Mouse (Mus musculus): ENCODE measurements at regions not wholly inside any gene's neighbourhood (a gene's known extent, or its start where the extent isn't known, plus 50 kb on each side); places are given as distances from the start of the nearest gene placed in this dataset.

GRCm38 (mm10) chr14:105950924-105951323, 54.3 kb upstream of the Spry2 start:
- H3K9ac ChIP-seq (replicated peaks), result no peak overlapping the region
- ATAC-seq (ENCODE audit: insufficient number of reproducible peaks, insufficient read depth, low FRiP score, low TSS enrichment, low read depth), result no peak
- no peaks in the 10 kb centered on the region for H3K9me3 ChIP-seq
- H3K27ac ChIP-seq, result no peak overlapping the region
- H3K27me3 ChIP-seq, result no peaks in the 10 kb centered on the region
- no peaks in the 10 kb centered on the region for H3K4me1 ChIP-seq (replicated peaks)
- WGBS, result 86% methylated on average over 3 of the region's 3 CpGs
- no peak overlapping the region for H3K4me3 ChIP-seq (replicated peaks)
- no peak overlapping the region for H3K4me2 ChIP-seq
- no peaks in the 10 kb centered on the region for H3K36me3 ChIP-seq

GRCm38 (mm10) chr14:105955082-105955481, 58.5 kb upstream of the Spry2 start:
- H3K36me3 ChIP-seq, result no peaks in the 10 kb centered on the region
- H3K9ac ChIP-seq (replicated peaks), result no peak overlapping the region
- H3K4me1 ChIP-seq (replicated peaks), result no peaks in the 10 kb centered on the region
- H3K4me2 ChIP-seq, result no peak overlapping the region
- H3K27me3 ChIP-seq, result no peaks in the 10 kb centered on the region
- H3K27ac ChIP-seq, result no peak overlapping the region
- no peaks in the 10 kb centered on the region for H3K9me3 ChIP-seq
- WGBS, result 88% methylated on average over 11 of the region's 11 CpGs
- no peak for ATAC-seq (ENCODE audit: insufficient number of reproducible peaks, insufficient read depth, low FRiP score, low TSS enrichment, low read depth)
- H3K4me3 ChIP-seq (replicated peaks), result no peak overlapping the region

GRCm38 (mm10) chr14:105956796-105957195, 60.2 kb upstream of the Spry2 start:
- ATAC-seq (ENCODE audit: insufficient number of reproducible peaks, insufficient read depth, low FRiP score, low TSS enrichment, low read depth), result no peak
- 87% methylated on average over 4 of the region's 4 CpGs for WGBS

GRCm38 (mm10) chr14:105958005-105958404, 61.4 kb upstream of the Spry2 start:
- Histone ChIP-seq H3K27me3 (no peaks in the 10 kb centered on the region), H3K36me3 (no peaks in the 10 kb centered on the region), H3K27ac (no peak overlapping the region), H3K4me3 (replicated peaks) (no peak overlapping the region), H3K4me2 (no peak overlapping the region), H3K9me3 (no peaks in the 10 kb centered on the region), H3K4me1 (replicated peaks) (no peaks in the 10 kb centered on the region), H3K9ac (replicated peaks) (no peak overlapping the region)
- 93% methylated on average over 7 of the region's 7 CpGs for WGBS
- ATAC-seq (ENCODE audit: insufficient number of reproducible peaks, insufficient read depth, low FRiP score, low TSS enrichment, low read depth), result no peak

More at GRCm38 (mm10) chr14:105956796-105957195, 60.2 kb upstream of the Spry2 start:
- Histone ChIP-seq H3K36me3 (no peaks in the 10 kb centered on the region), H3K27ac (no peak overlapping the region), H3K9me3 (no peaks in the 10 kb centered on the region), H3K4me2 (no peak overlapping the region), H3K27me3 (no peaks in the 10 kb centered on the region), H3K4me1 (replicated peaks) (no peaks in the 10 kb centered on the region), H3K9ac (replicated peaks) (no peak overlapping the region), H3K4me3 (replicated peaks) (no peak overlapping the region)

- no peak overlapping the region for H3K9ac ChIP-seq (replicated peaks)
- no peak overlapping the region for H3K4me2 ChIP-seq
- peaks cover 6% of the 10 kb centered on the region; the same call in 1 of the 2 replicates for H3K9me3 ChIP-seq
- 53% methylated on average over 15 of the region's 15 CpGs for WGBS
- H3K27ac ChIP-seq, result peak overlapping the region; percentile 81
- H3K4me3 ChIP-seq (replicated peaks), result no peak overlapping the region
- peaks cover 20% of the 10 kb centered on the region for H3K4me1 ChIP-seq (replicated peaks)
- H3K36me3 ChIP-seq, result no peaks in the 10 kb centered on the region
- ATAC-seq (ENCODE audit: insufficient number of reproducible peaks, insufficient read depth, low FRiP score, low TSS enrichment, low read depth), result peak; percentile 62
- no peaks in the 10 kb centered on the region for H3K27me3 ChIP-seq
Observed at GRCm38 (mm10) chr14:105979544-105980323, 83.1 kb upstream of the Spry2 start.

- H3K36me3 ChIP-seq, result no peaks in the 10 kb centered on the region
- H3K4me2 ChIP-seq, result no peak overlapping the region
- peaks cover 6% of the 10 kb centered on the region; the same call in 1 of the 2 replicates for H3K9me3 ChIP-seq
- ATAC-seq (ENCODE audit: insufficient number of reproducible peaks, insufficient read depth, low FRiP score, low TSS enrichment, low read depth), result peak; percentile 49; the same call in 1 of the 2 replicates
- WGBS, result 24% methylated on average over 5 of the region's 5 CpGs
- no peak overlapping the region for H3K9ac ChIP-seq (replicated peaks)
- H3K27ac ChIP-seq, result peak overlapping the region; percentile 36; the same call in 1 of the 2 replicates
- peaks cover 20% of the 10 kb centered on the region for H3K4me1 ChIP-seq (replicated peaks)
- H3K4me3 ChIP-seq (replicated peaks), result no peak overlapping the region
- no peaks in the 10 kb centered on the region for H3K27me3 ChIP-seq
Observed at GRCm38 (mm10) chr14:105980324-105980680, 83.7 kb upstream of the Spry2 start.

GRCm38 (mm10) chr14:105987341-105987882, 90.8 kb upstream of the Spry2 start:
- H3K27ac ChIP-seq, result no peak overlapping the region
- H3K27me3 ChIP-seq, result no peaks in the 10 kb centered on the region
- H3K9ac ChIP-seq (replicated peaks), result no peak overlapping the region
- WGBS, result 95% methylated on average over 4 of the region's 4 CpGs
- H3K9me3 ChIP-seq, result no peaks in the 10 kb centered on the region
- H3K4me3 ChIP-seq (replicated peaks), result no peak overlapping the region
- no peak for ATAC-seq (ENCODE audit: insufficient number of reproducible peaks, insufficient read depth, low FRiP score, low TSS enrichment, low read depth)
- H3K4me1 ChIP-seq (replicated peaks), result no peaks in the 10 kb centered on the region
- no peak overlapping the region for H3K4me2 ChIP-seq
- H3K36me3 ChIP-seq, result no peaks in the 10 kb centered on the region

GRCm38 (mm10) chr14:105988738-105989137, 92.1 kb upstream of the Spry2 start:
- Histone ChIP-seq H3K9me3 (no peaks in the 10 kb centered on the region), H3K27me3 (no peaks in the 10 kb centered on the region), H3K9ac (replicated peaks) (no peak overlapping the region), H3K4me2 (no peak overlapping the region), H3K4me1 (replicated peaks) (no peaks in the 10 kb centered on the region), H3K36me3 (no peaks in the 10 kb centered on the region), H3K4me3 (replicated peaks) (no peak overlapping the region), H3K27ac (no peak overlapping the region)
- ATAC-seq (ENCODE audit: insufficient number of reproducible peaks, insufficient read depth, low FRiP score, low TSS enrichment, low read depth), result no peak

GRCm38 (mm10) chr14:105993124-105993523, 96.5 kb upstream of the Spry2 start:
- Histone ChIP-seq H3K27ac (peak overlapping the region; percentile 17; the same call in 1 of the 2 replicates), H3K4me3 (replicated peaks) (no peak overlapping the region)
- peak; percentile 47; the same call in 1 of the 2 replicates for ATAC-seq (ENCODE audit: insufficient number of reproducible peaks, insufficient read depth, low FRiP score, low TSS enrichment, low read depth)

GRCm38 (mm10) chr14:105999801-106000200, 103.2 kb upstream of the Spry2 start:
- no peak for ATAC-seq (ENCODE audit: insufficient number of reproducible peaks, insufficient read depth, low FRiP score, low TSS enrichment, low read depth)
- WGBS, result 80% methylated on average over 6 of the region's 6 CpGs
- no peak overlapping the region for H3K9ac ChIP-seq (replicated peaks)
- 0 out of 2 replicates have a peak, but pooled peaks cover 2% of the 10 kb centered on the region for H3K9me3 ChIP-seq
- no peaks in the 10 kb centered on the region for H3K27me3 ChIP-seq
- no peak overlapping the region for H3K27ac ChIP-seq
- H3K4me1 ChIP-seq (replicated peaks), result no peaks in the 10 kb centered on the region
- H3K36me3 ChIP-seq, result no peaks in the 10 kb centered on the region
- H3K4me3 ChIP-seq (replicated peaks), result no peak overlapping the region
- no peak overlapping the region for H3K4me2 ChIP-seq

More at GRCm38 (mm10) chr14:105993124-105993523, 96.5 kb upstream of the Spry2 start:
- Histone ChIP-seq H3K9ac (replicated peaks) (no peak overlapping the region), H3K36me3 (no peaks in the 10 kb centered on the region), H3K4me1 (replicated peaks) (no peaks in the 10 kb centered on the region), H3K27me3 (no peaks in the 10 kb centered on the region), H3K9me3 (no peaks in the 10 kb centered on the region), H3K4me2 (no peak overlapping the region)
- WGBS, result 57% methylated on average over 3 of the region's 3 CpGs

- Histone ChIP-seq H3K4me1 (replicated peaks) (no peaks in the 10 kb centered on the region), H3K9ac (replicated peaks) (no peak overlapping the region), H3K4me3 (replicated peaks) (no peak overlapping the region), H3K4me2 (no peak overlapping the region), H3K9me3 (no peaks in the 10 kb centered on the region), H3K27me3 (no peaks in the 10 kb centered on the region), H3K27ac (no peak overlapping the region), H3K36me3 (no peaks in the 10 kb centered on the region)
- 82% methylated on average over 2 of the region's 2 CpGs for WGBS
- ATAC-seq (ENCODE audit: insufficient number of reproducible peaks, insufficient read depth, low FRiP score, low TSS enrichment, low read depth), result no peak
Observed at GRCm38 (mm10) chr14:106007769-106008168, 98.2 kb upstream of the Trim52 start.

Data from limb, embryonic 12.5 days (tissue).